14 mouse cellular contexts compared by ENCODE assay signal in genomic region chr7:101935957-101936356, GRCm38 (mm10). TPM values are rescaled to one million over a fixed set of nuclear protein-coding genes. Genes with fewer than 3 reads are reported as not detected.
DNase-seq lines count a peak whose midpoint lies in the region; ATAC-seq lines count a peak whose summit lies in the region.
"Had no signal": no experiment of that assay in that cellular context is flagged by ENCODE, and none has a peak within 500 bp of the region (broad histone marks: within the 10 kb centered on the region; RNA-seq: fewer than 3 reads in every experiment).

No protein-coding gene starts in this region.

- H3K4me2 ChIP-seq in forebrain, embryonic 15.5 days (replicated peaks) = no peak overlapping the region
- H3K4me2 ChIP-seq in midbrain, embryonic 13.5 days (replicated peaks) = peak overlapping the region; percentile 67; the same call in 1 of the 2 replicates
- no peak overlapping the region for H3K4me2 ChIP-seq in midbrain, embryonic 15.5 days

- WGBS in forebrain, embryonic 10.5 days = 89% methylated on average over 4 of the region's 4 CpGs
- 92% methylated on average over 4 of the region's 4 CpGs for WGBS in forebrain, embryonic 15.5 days
- WGBS in midbrain, embryonic 13.5 days = 93% methylated on average over 4 of the region's 4 CpGs
- WGBS in midbrain, embryonic 15.5 days = 97% methylated on average over 4 of the region's 4 CpGs

- H3K9me3 ChIP-seq in forebrain, embryonic 10.5 days = no peaks in the 10 kb centered on the region
- no peaks in the 10 kb centered on the region for H3K9me3 ChIP-seq in forebrain, embryonic 15.5 days
- H3K9me3 ChIP-seq in midbrain, embryonic 13.5 days = no peaks in the 10 kb centered on the region
- H3K9me3 ChIP-seq in midbrain, embryonic 15.5 days = no peaks in the 10 kb centered on the region
- H3K9me3 ChIP-seq: hindbrain, embryonic 10.5 days had no signal

- ATAC-seq in forebrain, embryonic 15.5 days (replicated peaks) = no peak
- no peak for ATAC-seq in midbrain, embryonic 13.5 days
- no peak for ATAC-seq in midbrain, embryonic 15.5 days (replicated peaks)
- peak; percentile 21; the same call in 1 of the 2 replicates for ATAC-seq in granulocyte monocyte progenitor cell, adult 5-6 weeks (replicated peaks; ENCODE audit: poor library complexity, severe bottlenecking)
- no peak for ATAC-seq in activated CD4-positive, CD25-positive, alpha-beta regulatory T cell, adult 4 months
- ATAC-seq: inflammation-experienced regulatory T-cells, adult 6 months had no signal

- no peak for DNase-seq in forebrain, embryonic 10.5 days (ENCODE audit: extremely low spot score, low spot score)
- DNase-seq in kidney, postnatal 10 days = no peak
- DNase-seq: adrenal gland, postnatal 14 days; gastrocnemius, postnatal 10 days; lung, adult 2 months had no signal

- H3K9ac ChIP-seq in forebrain, embryonic 15.5 days (replicated peaks) = no peak overlapping the region
- no peak overlapping the region for H3K9ac ChIP-seq in midbrain, embryonic 13.5 days (replicated peaks)
- H3K9ac ChIP-seq in midbrain, embryonic 15.5 days = no peak overlapping the region; the same call in 1 of the 2 replicates

- no peaks in the 10 kb centered on the region for H3K27me3 ChIP-seq in forebrain, embryonic 10.5 days (ENCODE audit: poor library complexity, severe bottlenecking)
- no peaks in the 10 kb centered on the region for H3K27me3 ChIP-seq in forebrain, embryonic 15.5 days
- H3K27me3 ChIP-seq in midbrain, embryonic 13.5 days = no peaks in the 10 kb centered on the region
- H3K27me3 ChIP-seq in midbrain, embryonic 15.5 days (replicated peaks) = no peaks in the 10 kb centered on the region
- H3K27me3 ChIP-seq: CH12.LX had no signal

- H3K36me3 ChIP-seq in forebrain, embryonic 10.5 days (replicated peaks) = peaks cover 43% of the 10 kb centered on the region
- H3K36me3 ChIP-seq in forebrain, embryonic 15.5 days = no peaks in the 10 kb centered on the region
- H3K36me3 ChIP-seq in midbrain, embryonic 13.5 days = 0 out of 2 replicates have a peak, but pooled peaks cover 4% of the 10 kb centered on the region
- no peaks in the 10 kb centered on the region for H3K36me3 ChIP-seq in midbrain, embryonic 15.5 days (replicated peaks)

- peak overlapping the region; percentile 90; the same call in 1 of the 2 replicates for H3K4me3 ChIP-seq in forebrain, embryonic 10.5 days
- no peak overlapping the region for H3K4me3 ChIP-seq in forebrain, embryonic 15.5 days
- H3K4me3 ChIP-seq in midbrain, embryonic 13.5 days (replicated peaks) = peak overlapping the region; percentile 8; the same call in 1 of the 2 replicates
- no peak overlapping the region for H3K4me3 ChIP-seq in midbrain, embryonic 15.5 days

- H3K4me1 ChIP-seq in forebrain, embryonic 10.5 days = peaks cover 27% of the 10 kb centered on the region
- H3K4me1 ChIP-seq in forebrain, embryonic 15.5 days = peaks cover 38% of the 10 kb centered on the region
- H3K4me1 ChIP-seq in midbrain, embryonic 13.5 days (replicated peaks) = peaks cover 34% of the 10 kb centered on the region
- H3K4me1 ChIP-seq in midbrain, embryonic 15.5 days = peaks cover 36% of the 10 kb centered on the region

- H3K27ac ChIP-seq in forebrain, embryonic 10.5 days = no peak overlapping the region
- H3K27ac ChIP-seq in forebrain, embryonic 15.5 days (replicated peaks) = no peak overlapping the region
- no peak overlapping the region for H3K27ac ChIP-seq in midbrain, embryonic 13.5 days
- no peak overlapping the region for H3K27ac ChIP-seq in midbrain, embryonic 15.5 days
- H3K27ac ChIP-seq: hindbrain, embryonic 10.5 days had no signal

RNA-seq across cellular contexts. Expression of gene Numa1, which starts 2.0 kb away (rescaled TPM):
- polyA plus RNA-seq in forebrain, embryonic 10.5 days (2016; fragmentation: Nextera tagmentation; extraction: Ambion mirVana) = 95.7 and 96.0 TPM in 2 replicates
- polyA plus RNA-seq in forebrain, embryonic 15.5 days (2015; fragmentation: Nextera tagmentation; extraction: Ambion mirVana) = 63.3 and 65.1 TPM in 2 replicates
- 63.0 and 70.7 TPM in 2 replicates for polyA plus RNA-seq in midbrain, embryonic 13.5 days (2015; fragmentation: Nextera tagmentation; extraction: Ambion mirVana)
- polyA plus RNA-seq in midbrain, embryonic 15.5 days (2015; fragmentation: Nextera tagmentation; extraction: Ambion mirVana) = 50.9 and 53.1 TPM in 2 replicates
- 114 and 116 TPM in 2 replicates for total RNA-seq in granulocyte monocyte progenitor cell, adult 5-6 weeks (2014; fragmentation: Nextera tagmentation)
- 153 and 204 TPM in 2 replicates for total RNA-seq in granulocyte monocyte progenitor cell, adult 5-6 weeks (2017)
- polyA plus RNA-seq in activated CD4-positive, CD25-positive, alpha-beta regulatory T cell, adult 4 months (2017; shearing (Covaris generic)) = 10 to 100 TPM; 59.1 to 76.8 TPM

RNA-seq across cellular contexts. Expression of gene Lrrc51, which starts 2.3 kb away (rescaled TPM):
- 10.1 and 11.9 TPM in 2 replicates for polyA plus RNA-seq in forebrain, embryonic 10.5 days (2016; fragmentation: Nextera tagmentation; extraction: Ambion mirVana)
- polyA plus RNA-seq in forebrain, embryonic 15.5 days (2015; fragmentation: Nextera tagmentation; extraction: Ambion mirVana) = 9.5 and 12.7 TPM in 2 replicates
- 9.6 and 10.6 TPM in 2 replicates for polyA plus RNA-seq in midbrain, embryonic 13.5 days (2015; fragmentation: Nextera tagmentation; extraction: Ambion mirVana)
- 9.1 and 11.4 TPM in 2 replicates for polyA plus RNA-seq in midbrain, embryonic 15.5 days (2015; fragmentation: Nextera tagmentation; extraction: Ambion mirVana)
- total RNA-seq in granulocyte monocyte progenitor cell, adult 5-6 weeks (2014; fragmentation: Nextera tagmentation) = 4.0 and 6.1 TPM in 2 replicates
- total RNA-seq in granulocyte monocyte progenitor cell, adult 5-6 weeks (2017) = 3.8 TPM in 1 of 2 replicates, not detected in the other
- polyA plus RNA-seq in activated CD4-positive, CD25-positive, alpha-beta regulatory T cell, adult 4 months (2017; shearing (Covaris generic)) = 1 to 10 TPM; 1.8 to 2.0 TPM

RNA-seq across cellular contexts. Expression of gene Tomt, which starts 29.8 kb away (rescaled TPM):
- polyA plus RNA-seq in forebrain, embryonic 10.5 days (2016; fragmentation: Nextera tagmentation; extraction: Ambion mirVana) = 0.62 and 1.2 TPM in 2 replicates
- 0.24 and 0.47 TPM in 2 replicates for polyA plus RNA-seq in forebrain, embryonic 15.5 days (2015; fragmentation: Nextera tagmentation; extraction: Ambion mirVana)
- polyA plus RNA-seq in midbrain, embryonic 13.5 days (2015; fragmentation: Nextera tagmentation; extraction: Ambion mirVana) = 0.35 and 0.77 TPM in 2 replicates
- 0.29 and 0.54 TPM in 2 replicates for polyA plus RNA-seq in midbrain, embryonic 15.5 days (2015; fragmentation: Nextera tagmentation; extraction: Ambion mirVana)
- not detected in 2 replicates for total RNA-seq in granulocyte monocyte progenitor cell, adult 5-6 weeks (2014; fragmentation: Nextera tagmentation)
- 0.09 TPM in 1 of 2 replicates, not detected in the other for total RNA-seq in granulocyte monocyte progenitor cell, adult 5-6 weeks (2017)
- under 1 TPM in 1 of 2 experiments, not detected in 1; 0.46 TPM for polyA plus RNA-seq in activated CD4-positive, CD25-positive, alpha-beta regulatory T cell, adult 4 months (2017; shearing (Covaris generic))
- total RNA-seq: adrenal gland, postnatal 14 days; gastrocnemius, postnatal 10 days; left cerebral cortex, postnatal 10 days had no signal
- polyA plus RNA-seq: lung, adult 2 months had no signal

RNA-seq across cellular contexts. Expression of gene Lamtor1, which starts 30.3 kb away (rescaled TPM):
- 157 and 165 TPM in 2 replicates for polyA plus RNA-seq in forebrain, embryonic 10.5 days (2016; fragmentation: Nextera tagmentation; extraction: Ambion mirVana)
- 165 and 167 TPM in 2 replicates for polyA plus RNA-seq in forebrain, embryonic 15.5 days (2015; fragmentation: Nextera tagmentation; extraction: Ambion mirVana)
- 146 and 158 TPM in 2 replicates for polyA plus RNA-seq in midbrain, embryonic 13.5 days (2015; fragmentation: Nextera tagmentation; extraction: Ambion mirVana)
- 154 and 164 TPM in 2 replicates for polyA plus RNA-seq in midbrain, embryonic 15.5 days (2015; fragmentation: Nextera tagmentation; extraction: Ambion mirVana)
- total RNA-seq in granulocyte monocyte progenitor cell, adult 5-6 weeks (2014; fragmentation: Nextera tagmentation) = 76.6 and 89.7 TPM in 2 replicates
- total RNA-seq in granulocyte monocyte progenitor cell, adult 5-6 weeks (2017) = 70.9 and 91.7 TPM in 2 replicates
- polyA plus RNA-seq in activated CD4-positive, CD25-positive, alpha-beta regulatory T cell, adult 4 months (2017; shearing (Covaris generic)) = 100 to 1,000 TPM; 127 to 131 TPM

Comparison
In these comparisons a context has a peak if more than half of its experiments do, and no peak if none do; other contexts are left out.
1. H3K4me3 ChIP-seq: peak in forebrain, embryonic 10.5 days (single experiment) and midbrain, embryonic 13.5 days (single experiment); none in forebrain, embryonic 15.5 days (single experiment) and midbrain, embryonic 15.5 days (single experiment).